Mouse (Mus musculus): ENCODE data around the gene B3gnt5.

- no peak for TF ChIP-seq CTCF (conservative IDR thresholded peaks at IDR 0.05; ENCODE audit: insufficient read depth, insufficient read length, low read depth, low read length)
- TF ChIP-seq POLR2A (IDR thresholded peaks at IDR 0.05; ENCODE audit: low read depth, low read length) = no peak
Observed at GRCm38 (mm10) chr16:19768046-19768445, 8.0 kb downstream of the B3gnt5 start.

Data from kidney, adult 2 months (tissue).